Mouse (Mus musculus): ENCODE measurements around the gene 1700123L14Rik. TPM values are rescaled to one million over a fixed set of nuclear protein-coding genes. Genes with fewer than 3 reads are reported as not detected.
A peak's percentile ranks its signal among the peaks of the same experiment; 100 is the strongest.
"Not testable (repeated sequence)": the region's sequence is repeated elsewhere in the genome, so short reads cannot be mapped to it uniquely, and the experiment has no call there.

Gene 1700123L14Rik
- not detected for total RNA-seq (2021)

DNA sequence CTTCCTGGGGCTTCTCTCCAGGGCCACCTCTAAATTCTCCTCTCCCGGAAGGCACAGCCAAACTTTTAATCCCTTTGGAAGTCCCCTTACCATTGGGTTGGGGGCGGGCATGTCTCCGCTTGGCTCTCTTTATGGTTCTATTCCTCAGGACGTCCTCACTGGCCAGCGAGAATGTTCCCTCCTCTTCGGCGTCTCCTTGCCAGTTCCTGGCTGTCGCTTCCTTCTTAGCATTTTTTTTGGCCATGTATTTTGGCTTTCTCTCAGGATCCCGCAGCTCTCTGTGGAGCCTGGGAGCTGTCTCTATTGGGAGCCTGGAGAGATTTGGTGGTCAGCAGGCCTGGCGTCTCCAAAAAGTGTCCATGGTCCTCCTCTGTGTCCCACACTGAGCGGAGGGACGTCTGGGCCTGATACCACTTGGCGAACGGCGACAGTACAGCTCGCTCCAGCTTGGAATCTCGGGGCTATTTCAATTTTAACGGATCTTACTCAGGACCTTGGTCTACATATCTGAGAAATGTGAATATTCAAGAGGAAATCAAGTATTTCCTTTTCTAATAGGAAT, at the start of gene 1700123L14Rik:
TSS of gene 1700123L14Rik (minus strand) at position 426 of the 562 bp plus-strand sequence.
- intact Hi-C loops (cut with DNase I), result no loop called here
- DNase-seq, result peak; percentile 15 to 16

DNA sequence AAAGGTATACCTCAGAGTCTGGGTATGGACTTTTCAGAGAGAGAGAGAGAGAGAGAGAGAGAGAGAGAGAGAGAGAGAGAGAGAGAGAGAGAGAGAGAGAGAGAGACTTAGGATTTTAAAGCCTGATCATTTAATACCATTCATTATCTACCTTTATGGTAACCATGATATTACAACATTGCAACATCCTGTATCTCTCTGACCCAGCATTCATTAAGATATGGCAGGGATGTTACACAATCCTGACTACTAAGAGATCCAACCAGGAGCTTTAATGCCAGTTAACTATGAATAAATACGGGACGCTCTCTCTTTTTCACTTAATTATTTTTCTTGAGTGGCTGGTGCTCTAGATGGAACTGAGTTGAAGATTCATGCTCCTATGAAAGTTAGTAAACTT, 39.4 kb upstream of the 1700123L14Rik start:
- intact Hi-C loops (cut with DNase I), result no loop called here
- DNase-seq, result no peak

DNA sequence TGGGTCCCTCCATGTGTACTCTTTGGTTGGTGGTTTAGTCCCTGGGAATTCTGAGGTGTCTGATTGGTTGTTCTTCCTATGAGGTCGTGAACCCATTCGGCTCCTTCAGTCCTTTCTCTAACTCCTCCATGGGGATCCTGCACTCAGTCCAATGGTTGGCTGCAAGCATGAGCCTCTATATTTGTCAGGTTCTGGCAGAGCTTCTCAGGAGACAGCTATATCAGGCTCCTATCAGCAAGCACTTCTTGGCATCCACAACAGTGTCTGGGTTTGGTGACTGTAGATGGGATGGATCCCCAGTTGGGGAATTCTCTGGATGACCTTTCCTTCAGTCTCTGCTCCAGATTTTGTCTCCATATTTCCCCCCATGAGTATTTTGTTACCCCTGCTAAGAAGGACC, 32.9 kb upstream of the 1700123L14Rik start:
- peak; percentile 6 to 17 for DNase-seq
- intact Hi-C loops (cut with DNase I), result not testable (repeated sequence)

DNA sequence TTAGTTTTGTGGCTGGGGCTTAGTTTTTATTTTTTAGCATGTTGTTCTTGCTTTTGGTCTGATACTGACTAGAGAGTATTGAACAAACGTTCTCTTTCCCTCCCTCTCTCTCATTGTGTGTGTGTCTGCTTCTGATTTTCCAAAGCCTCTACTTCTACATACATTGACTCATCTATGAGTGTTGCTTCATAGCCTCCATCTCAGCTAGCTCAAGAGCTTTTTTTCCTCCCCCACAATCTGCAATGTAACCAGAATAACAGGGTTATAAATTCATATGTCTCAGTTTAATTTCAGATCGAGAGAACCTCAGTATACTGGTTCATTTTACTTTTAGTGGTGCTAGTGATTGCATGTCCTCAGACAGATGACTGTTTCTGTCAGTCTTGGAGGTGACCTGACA, 20.5 kb upstream of the 1700123L14Rik start:
- intact Hi-C loops (cut with DNase I), result no loop called here
- DNase-seq, result no peak

DNA sequence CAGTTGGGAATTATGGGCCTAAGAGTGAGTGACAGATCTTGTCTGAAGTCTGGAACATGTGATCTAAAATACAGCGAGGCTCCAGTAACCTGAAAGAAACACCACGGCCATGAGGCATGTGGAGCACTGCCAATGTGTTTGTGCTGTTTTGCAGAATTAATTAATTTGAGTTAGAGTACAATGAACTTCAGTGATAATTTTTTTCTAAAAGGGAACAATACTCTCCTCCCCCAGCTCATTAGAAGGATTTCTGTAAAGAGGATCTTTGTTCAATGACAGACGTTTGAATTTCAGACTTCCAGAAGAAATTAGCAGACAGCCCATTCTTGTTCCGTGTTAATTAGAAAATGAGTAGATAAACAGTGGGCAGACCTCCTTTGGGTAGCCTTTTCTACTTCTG, 17.3 kb upstream of the 1700123L14Rik start:
- intact Hi-C loops (cut with DNase I), result no loop called here
- no peak for DNase-seq

DNA sequence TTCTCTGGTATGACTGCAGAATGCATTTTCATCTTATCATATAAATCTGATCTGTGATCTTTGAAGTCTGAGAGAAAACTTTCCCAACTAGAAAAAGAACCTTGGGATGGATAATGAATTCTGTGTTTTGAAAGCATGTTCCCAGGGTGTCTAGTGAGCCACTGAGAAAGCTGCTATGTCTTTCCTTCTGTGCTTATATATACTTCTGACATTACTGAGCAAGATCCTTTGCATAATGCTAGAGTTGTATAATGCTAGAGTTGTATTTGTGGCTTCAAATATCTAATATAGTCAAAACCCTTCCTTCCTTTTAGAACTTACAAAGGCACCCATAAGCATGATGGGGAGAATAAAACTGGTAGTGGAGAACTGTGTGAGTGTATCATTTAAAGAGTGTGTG, 12.5 kb upstream of the 1700123L14Rik start:
- intact Hi-C loops (cut with DNase I), result no loop called here
- DNase-seq, result no peak

DNA sequence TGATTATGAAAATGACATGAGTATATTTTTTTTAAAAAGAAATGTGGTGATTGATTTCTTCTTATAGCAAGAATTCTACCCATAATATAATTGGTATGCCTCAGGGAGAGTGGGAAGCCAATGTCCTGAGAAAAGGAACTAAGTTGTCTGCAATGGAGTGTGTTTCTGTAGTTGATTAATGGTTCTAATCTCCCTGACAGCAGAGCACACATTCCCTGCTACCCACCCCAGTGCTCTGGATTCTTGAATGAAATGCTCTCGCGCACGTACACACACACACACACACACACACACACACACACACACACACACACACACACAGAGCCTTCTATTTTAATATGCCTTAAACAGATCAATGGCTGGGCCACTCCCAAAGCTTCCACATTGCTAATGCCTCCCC, 7.6 kb upstream of the 1700123L14Rik start:
- intact Hi-C loops (cut with DNase I), result no loop called here
- no peak for DNase-seq

DNA sequence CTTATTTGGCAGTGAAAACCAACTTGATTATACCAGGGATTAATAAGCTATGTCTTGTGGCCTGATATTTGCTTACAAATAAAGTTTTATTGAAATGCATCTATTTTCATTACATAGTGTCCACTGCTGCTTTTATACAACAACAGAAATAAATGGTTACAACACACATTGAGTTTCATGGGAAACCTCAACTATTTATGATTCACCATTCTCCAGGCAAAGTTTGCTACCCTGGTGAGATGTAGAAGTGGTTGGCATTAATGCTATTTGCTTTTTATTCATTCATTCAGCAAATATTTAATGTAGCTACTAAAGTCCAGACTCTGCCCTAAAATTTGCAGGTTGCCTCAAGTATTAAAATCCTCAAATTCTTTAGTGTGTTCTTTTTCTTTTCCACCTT, 988 bp upstream of the 1700123L14Rik start:
- no peak for DNase-seq
- intact Hi-C loops (cut with DNase I), result no loop called here

DNA sequence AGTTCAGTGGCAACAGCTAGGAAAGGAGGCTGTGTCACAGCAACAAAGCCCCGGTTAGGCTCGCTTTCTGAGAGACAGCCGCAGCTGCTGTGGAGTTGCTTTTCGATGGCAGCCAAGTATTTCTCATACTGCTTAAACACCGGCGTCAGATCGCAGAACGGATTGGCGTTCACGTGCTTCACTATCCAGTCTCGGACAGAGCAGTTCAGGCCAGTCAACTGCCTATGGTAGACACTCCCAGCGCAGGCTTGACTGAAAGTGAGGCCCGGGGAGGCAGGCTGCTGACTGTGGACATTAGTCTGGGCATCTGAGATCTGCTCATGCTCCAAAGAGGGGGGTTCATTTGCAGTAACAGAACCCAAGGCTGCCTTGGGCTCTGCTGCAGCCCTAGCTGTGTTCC, 640 bp downstream of the 1700123L14Rik start:
- peak; percentile 0 to 10 for DNase-seq
- intact Hi-C loops (cut with DNase I), result no loop called here

DNA sequence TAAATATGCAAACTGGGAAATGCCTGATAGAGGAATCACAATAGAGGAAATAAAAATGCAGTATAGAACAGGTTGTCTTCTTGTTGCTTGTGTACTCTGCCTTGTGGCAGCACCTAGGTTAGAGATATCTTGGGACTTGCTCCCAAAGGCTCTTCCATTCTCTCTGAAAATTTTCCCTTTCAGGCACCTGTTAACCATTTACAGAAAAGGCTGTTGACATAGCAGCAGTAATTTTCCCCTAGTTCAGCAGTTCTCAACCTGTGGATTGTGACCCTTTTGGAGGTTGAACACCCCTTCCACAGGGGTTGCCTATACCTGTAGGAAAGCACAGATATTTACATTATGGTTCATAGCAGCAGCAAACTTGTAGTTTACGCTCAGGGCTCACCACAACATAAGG, 22.7 kb downstream of the 1700123L14Rik start:
- DNase-seq, result no peak
- intact Hi-C loops (cut with DNase I), result no loop called here

DNA sequence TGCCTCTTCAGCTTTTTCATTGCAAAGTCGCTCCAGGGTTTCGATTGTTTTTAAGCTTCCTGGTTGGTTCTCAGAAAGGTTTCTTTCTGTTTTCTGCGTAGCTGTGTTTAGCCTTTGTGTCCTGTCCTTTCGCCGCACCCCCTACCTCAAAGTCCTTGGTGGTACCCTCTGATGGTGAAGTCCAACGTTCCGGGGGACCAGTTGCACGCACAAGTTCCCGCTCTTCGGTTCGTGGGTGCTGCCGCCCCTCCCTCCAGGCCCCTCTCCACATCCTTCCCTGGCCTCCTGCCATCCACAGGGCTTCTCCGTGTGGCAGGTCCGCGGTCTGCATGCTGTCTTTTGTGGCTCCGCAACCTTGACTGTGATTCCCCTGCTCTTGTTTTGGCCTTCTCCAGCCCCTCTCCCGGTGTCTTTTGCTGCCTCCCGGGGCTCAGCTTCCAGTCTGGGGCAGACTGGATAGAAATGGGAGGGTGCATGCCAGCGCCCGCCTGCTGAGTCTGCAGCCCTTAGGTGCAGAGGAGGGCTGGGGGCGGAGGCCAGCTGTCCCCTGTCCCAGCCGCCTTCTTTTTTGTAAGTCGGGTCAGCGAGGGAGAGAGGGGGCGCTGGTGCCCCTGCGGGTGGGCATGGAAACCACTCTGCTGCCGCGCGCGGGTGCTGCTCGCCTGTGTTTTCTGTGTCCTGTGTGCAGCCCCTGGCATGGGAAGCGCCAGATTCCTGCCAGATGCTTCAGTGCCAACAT, 49.3 kb downstream of the 1700123L14Rik start:
- DNase-seq, result peak; percentile 10 to 29
- intact Hi-C loops (cut with DNase I), result no loop called here

DNA sequence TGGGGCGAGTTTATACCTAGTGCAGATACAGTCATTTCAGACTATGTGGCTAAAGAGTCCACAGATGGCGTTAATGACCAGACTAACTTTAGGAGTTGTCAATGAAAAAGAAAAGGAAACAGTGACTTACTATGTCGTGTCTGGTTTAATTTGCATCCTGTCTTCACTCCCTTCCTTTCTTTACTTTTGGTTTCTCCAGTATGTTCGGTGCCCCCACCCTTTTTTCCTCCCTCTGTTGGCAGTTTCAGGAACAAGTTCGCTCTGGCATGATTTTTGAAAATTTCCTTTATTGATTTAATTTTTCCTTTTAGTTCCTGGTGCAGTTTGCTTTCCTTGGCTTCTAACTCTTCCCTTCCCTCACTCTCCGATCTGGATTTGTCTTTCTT, 49.9 kb downstream of the 1700123L14Rik start:
- intact Hi-C loops (cut with DNase I), result no loop called here
- DNase-seq, result no peak

Other genes with a start within 250 kb of the 1700123L14Rik start
- not detected for gene Fam19a1, start 53.1 kb downstream of the 1700123L14Rik start, total RNA-seq (2021)